Mouse (Mus musculus) erythroblast, embryonic 14.5 days (primary cell): ENCODE data around the gene Plxna2.

Experiments used
- GATA1 ChIP-seq: IDR thresholded peaks from 2 replicates; pipeline ENCODE4 v1.6.1; 2012; ENCODE audit warnings: low read length, inconsistent platforms, mixed read lengths
- TAL1 ChIP-seq: IDR thresholded peaks from 3 replicates; pipeline ENCODE4 v1.6.1; 2012; ENCODE audit warnings: low read length, inconsistent platforms, mixed read lengths

GRCm38 (mm10) chr1:194618841-194619311, 858 bp downstream of the Plxna2 start:
- no peak for TF ChIP-seq TAL1
- TF ChIP-seq GATA1, result no peak
